Mouse (Mus musculus): ENCODE results near the gene Rhoq. TPM values are rescaled to one million over a fixed set of nuclear protein-coding genes. Genes with fewer than 3 reads are reported as not detected.

Rhoq gene
- polyA plus RNA-seq, 1 experiment = 26.5 TPM

- no peak overlapping the region for H3K4me3 ChIP-seq (ENCODE audit: insufficient read depth, low read length)
- TF ChIP-seq POLR2A (IDR thresholded peaks at IDR 0.05; ENCODE audit: extremely low read depth, insufficient read depth, low read length) (no peak), CTCF (IDR thresholded peaks at IDR 0.05; ENCODE audit: extremely low read depth, insufficient read depth, low read length) (no peak)
These were observed 4.9 kb downstream of the Rhoq start for GRCm38 (mm10) chr17:86967536-86968525.

DNA sequence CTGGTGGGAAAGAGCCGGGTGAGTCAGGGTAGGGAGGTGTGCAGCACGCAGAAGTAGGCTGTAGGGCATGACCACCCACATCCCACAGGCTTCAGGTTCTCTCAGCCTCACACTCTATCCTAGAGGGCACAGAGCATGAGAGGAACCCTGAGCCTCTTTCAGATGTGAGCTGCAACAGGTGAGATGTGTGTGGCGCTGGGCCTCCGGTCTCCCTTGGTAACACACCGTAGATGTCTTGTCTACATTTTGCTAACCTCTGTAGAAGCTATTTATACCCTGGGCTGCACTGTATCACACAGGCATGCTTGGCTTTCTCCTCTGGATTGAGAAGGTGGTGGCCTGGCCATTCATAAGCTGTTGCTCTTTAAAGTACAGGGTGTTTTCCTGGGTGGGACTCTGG is 5.7 kb downstream of the Rhoq start:
- Histone ChIP-seq H3K4me3 (ENCODE audit: insufficient read depth, low read length) (no peak overlapping the region), H3K4me1 (ENCODE audit: control insufficient read depth, insufficient read depth, low read length) (peaks cover 9% of the 10 kb centered on the region), H3K27ac (ENCODE audit: insufficient read depth, low read length) (no peak overlapping the region)
- TF ChIP-seq CTCF (IDR thresholded peaks at IDR 0.05; ENCODE audit: extremely low read depth, insufficient read depth, low read length) = no peak
- TF ChIP-seq POLR2A (IDR thresholded peaks at IDR 0.05; ENCODE audit: extremely low read depth, insufficient read depth, low read length) = no peak

More at GRCm38 (mm10) chr17:86967536-86968525, 4.9 kb downstream of the Rhoq start:
- H3K27ac ChIP-seq (ENCODE audit: insufficient read depth, low read length) = no peak overlapping the region
- peaks cover 9% of the 10 kb centered on the region for H3K4me1 ChIP-seq (ENCODE audit: control insufficient read depth, insufficient read depth, low read length)

DNA sequence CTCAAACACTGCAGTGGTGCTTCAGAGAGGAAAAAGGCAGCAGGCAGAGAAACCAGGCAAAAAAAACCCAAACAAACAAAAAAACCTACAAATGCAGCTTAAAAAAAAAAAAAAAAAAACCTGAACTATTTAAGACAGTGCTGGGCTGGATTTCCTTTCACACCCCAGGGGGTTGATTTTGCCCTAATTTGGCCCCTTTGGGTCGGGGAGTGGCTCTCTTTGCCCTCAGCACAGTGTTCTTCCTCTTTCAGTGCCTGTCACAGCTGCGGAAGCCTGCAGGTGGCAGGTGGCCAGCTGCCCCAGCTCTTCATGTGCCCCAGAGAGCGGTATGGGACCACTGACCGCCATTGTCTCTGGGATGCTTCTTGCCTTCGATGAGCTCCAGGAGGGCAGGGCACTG is 6.7 kb downstream of the Rhoq start:
- H3K27ac ChIP-seq (ENCODE audit: insufficient read depth, low read length) = no peak overlapping the region
- H3K4me1 ChIP-seq (ENCODE audit: control insufficient read depth, insufficient read depth, low read length) = peaks cover 9% of the 10 kb centered on the region
- no peak overlapping the region for H3K4me3 ChIP-seq (ENCODE audit: insufficient read depth, low read length)
- TF ChIP-seq CTCF (IDR thresholded peaks at IDR 0.05; ENCODE audit: extremely low read depth, insufficient read depth, low read length) = no peak
- no peak for TF ChIP-seq POLR2A (IDR thresholded peaks at IDR 0.05; ENCODE audit: extremely low read depth, insufficient read depth, low read length)

- peaks cover 9% of the 10 kb centered on the region for H3K4me1 ChIP-seq (ENCODE audit: control insufficient read depth, insufficient read depth, low read length)
- TF ChIP-seq CTCF (IDR thresholded peaks at IDR 0.05; ENCODE audit: extremely low read depth, insufficient read depth, low read length) (no peak), POLR2A (IDR thresholded peaks at IDR 0.05; ENCODE audit: extremely low read depth, insufficient read depth, low read length) (no peak)
- no peak overlapping the region for H3K4me3 ChIP-seq (ENCODE audit: insufficient read depth, low read length)
- no peak overlapping the region for H3K27ac ChIP-seq (ENCODE audit: insufficient read depth, low read length)
These were observed 7.3 kb downstream of the Rhoq start for GRCm38 (mm10) chr17:86970026-86970750.

DNA sequence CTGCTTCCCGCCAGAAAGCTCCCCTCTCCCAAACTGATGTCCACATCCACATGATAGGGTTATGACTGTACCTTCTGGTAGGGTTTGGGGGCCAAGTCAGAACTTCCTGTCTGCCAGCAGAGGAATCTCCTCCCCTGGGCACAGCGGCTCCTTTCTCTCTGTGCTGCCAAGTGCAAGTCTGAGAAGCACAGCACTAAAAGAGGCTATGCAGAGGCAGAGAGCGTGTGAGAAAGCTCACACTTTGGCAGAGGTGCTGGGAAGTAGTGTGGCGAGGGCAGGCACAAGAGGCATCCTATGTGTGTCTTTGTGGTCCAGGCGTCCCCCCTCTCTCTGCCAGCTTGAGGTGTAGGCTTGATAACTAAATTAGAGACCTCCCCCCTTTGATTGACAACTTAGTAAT is 8.2 kb downstream of the Rhoq start:
- no peak for TF ChIP-seq CTCF (IDR thresholded peaks at IDR 0.05; ENCODE audit: extremely low read depth, insufficient read depth, low read length)
- TF ChIP-seq POLR2A (IDR thresholded peaks at IDR 0.05; ENCODE audit: extremely low read depth, insufficient read depth, low read length) = no peak
- Histone ChIP-seq H3K27ac (ENCODE audit: insufficient read depth, low read length) (no peak overlapping the region), H3K4me3 (ENCODE audit: insufficient read depth, low read length) (no peak overlapping the region), H3K4me1 (ENCODE audit: control insufficient read depth, insufficient read depth, low read length) (peaks cover 9% of the 10 kb centered on the region)

GRCm38 (mm10) chr17:86971860-86972259 is 9.0 kb downstream of the Rhoq start:
- TF ChIP-seq POLR2A (IDR thresholded peaks at IDR 0.05; ENCODE audit: extremely low read depth, insufficient read depth, low read length) (no peak), CTCF (IDR thresholded peaks at IDR 0.05; ENCODE audit: extremely low read depth, insufficient read depth, low read length) (no peak)
- Histone ChIP-seq H3K4me3 (ENCODE audit: insufficient read depth, low read length) (no peak overlapping the region), H3K4me1 (ENCODE audit: control insufficient read depth, insufficient read depth, low read length) (peaks cover 9% of the 10 kb centered on the region), H3K27ac (ENCODE audit: insufficient read depth, low read length) (no peak overlapping the region)

- H3K27ac ChIP-seq (ENCODE audit: insufficient read depth, low read length) = no peak overlapping the region
- peaks cover 2% of the 10 kb centered on the region; the same call in 1 of the 2 replicates for H3K4me1 ChIP-seq (ENCODE audit: control insufficient read depth, insufficient read depth, low read length)
- H3K4me3 ChIP-seq (ENCODE audit: insufficient read depth, low read length) = no peak overlapping the region
- TF ChIP-seq POLR2A (IDR thresholded peaks at IDR 0.05; ENCODE audit: extremely low read depth, insufficient read depth, low read length) (no peak), CTCF (IDR thresholded peaks at IDR 0.05; ENCODE audit: extremely low read depth, insufficient read depth, low read length) (no peak)
These were observed 10.2 kb downstream of the Rhoq start for GRCm38 (mm10) chr17:86973097-86973496.

DNA sequence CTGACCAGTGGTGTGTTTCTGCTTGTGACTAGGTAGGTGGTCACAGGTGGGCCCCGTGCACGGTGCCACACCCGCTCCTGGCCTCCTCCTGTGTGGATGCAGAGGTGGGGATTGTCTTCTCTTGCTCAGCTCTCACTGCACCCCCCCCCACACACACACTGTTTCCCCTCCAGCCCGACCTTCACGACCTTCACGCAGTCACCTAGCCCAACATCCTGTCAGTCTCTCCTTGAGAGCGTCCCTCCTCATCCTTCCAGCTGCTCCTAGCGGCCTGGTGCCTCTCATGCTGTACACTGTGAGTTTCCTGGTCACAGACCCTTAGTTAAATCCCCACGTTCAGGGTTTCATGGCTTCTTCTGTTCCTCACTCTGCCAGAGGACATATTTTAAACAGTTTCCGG is 13.5 kb downstream of the Rhoq start:
- Histone ChIP-seq H3K4me1 (ENCODE audit: control insufficient read depth, insufficient read depth, low read length) (0 out of 2 replicates have a peak, but pooled peaks cover 1% of the 10 kb centered on the region), H3K27ac (ENCODE audit: insufficient read depth, low read length) (no peak overlapping the region), H3K4me3 (ENCODE audit: insufficient read depth, low read length) (no peak overlapping the region)
- TF ChIP-seq CTCF (IDR thresholded peaks at IDR 0.05; ENCODE audit: extremely low read depth, insufficient read depth, low read length) (no peak), POLR2A (IDR thresholded peaks at IDR 0.05; ENCODE audit: extremely low read depth, insufficient read depth, low read length) (no peak)

GRCm38 (mm10) chr17:86978496-86978895 is 15.6 kb downstream of the Rhoq start:
- H3K27ac ChIP-seq (ENCODE audit: insufficient read depth, low read length) = no peak overlapping the region
- TF ChIP-seq CTCF (IDR thresholded peaks at IDR 0.05; ENCODE audit: extremely low read depth, insufficient read depth, low read length) (no peak), POLR2A (IDR thresholded peaks at IDR 0.05; ENCODE audit: extremely low read depth, insufficient read depth, low read length) (no peak)
- H3K4me1 ChIP-seq (ENCODE audit: control insufficient read depth, insufficient read depth, low read length) = no peaks in the 10 kb centered on the region
- no peak overlapping the region for H3K4me3 ChIP-seq (ENCODE audit: insufficient read depth, low read length)

Data from cortical plate, adult 2 months (tissue).